Mouse (Mus musculus): ENCODE measurements around the gene Obp2b. TPM values are rescaled to one million over a fixed set of nuclear protein-coding genes. Genes with fewer than 3 reads are reported as not detected.

Gene Obp2b
- polyA plus RNA-seq, 1 experiment, result not detected

- Histone ChIP-seq H3K4me1 (ENCODE audit: control insufficient read depth, insufficient read depth, insufficient read length) (no peaks in the 10 kb centered on the region), H3K27ac (ENCODE audit: insufficient read depth, low read length) (no peak overlapping the region), H3K36me3 (ENCODE audit: control insufficient read depth, insufficient read depth, low read length) (no peaks in the 10 kb centered on the region), H3K4me3 (ENCODE audit: extremely low read depth, insufficient read depth, insufficient read length) (no peak overlapping the region), H3K27me3 (ENCODE audit: control insufficient read depth, insufficient read depth, low read length) (no peaks in the 10 kb centered on the region)
- DNase-seq (ENCODE audit: low read depth in 1 of 2, low spot score in 2 of 2), result no peak
- WGBS, result 85% methylated on average over 3 of the region's 3 CpGs
- TF ChIP-seq CTCF (IDR thresholded peaks at IDR 0.05; ENCODE audit: extremely low read depth, insufficient read depth, insufficient read length, insufficient replicate concordance) (no peak), POLR2A (IDR thresholded peaks at IDR 0.05; ENCODE audit: low read depth, low read length) (no peak)
Observed at GRCm38 (mm10) chr2:25775991-25776390, 39.2 kb downstream of the Obp2b start.

GRCm38 (mm10) chr2:25776717-25777116 is 39.9 kb downstream of the Obp2b start, which contains the start of gene Lcn11:
TSS of gene Lcn11 (plus strand) at chr2:25777017.
- H3K4me3 ChIP-seq (ENCODE audit: extremely low read depth, insufficient read depth, insufficient read length), result no peak within 1 kb of the TSS
- H3K4me1 ChIP-seq (ENCODE audit: control insufficient read depth, insufficient read depth, insufficient read length), result no peaks in the 10 kb centered on the region
- 96% methylated on average over 1 of the region's 1 CpGs for WGBS
- no peak within 1 kb of the TSS for H3K27ac ChIP-seq (ENCODE audit: insufficient read depth, low read length)
- TF ChIP-seq POLR2A (IDR thresholded peaks at IDR 0.05; ENCODE audit: low read depth, low read length), result no peak
- no peak for TF ChIP-seq CTCF (IDR thresholded peaks at IDR 0.05; ENCODE audit: extremely low read depth, insufficient read depth, insufficient read length, insufficient replicate concordance)
- no peaks in the 10 kb centered on the region for H3K36me3 ChIP-seq (ENCODE audit: control insufficient read depth, insufficient read depth, low read length)
- no peak for DNase-seq (ENCODE audit: low read depth in 1 of 2, low spot score in 2 of 2)
- no peaks in the 10 kb centered on the region for H3K27me3 ChIP-seq (ENCODE audit: control insufficient read depth, insufficient read depth, low read length)

GRCm38 (mm10) chr2:25779076-25779475 is 42.3 kb downstream of the Obp2b start:
- TF ChIP-seq POLR2A (IDR thresholded peaks at IDR 0.05; ENCODE audit: low read depth, low read length), result no peak
- no peak for TF ChIP-seq CTCF (IDR thresholded peaks at IDR 0.05; ENCODE audit: extremely low read depth, insufficient read depth, insufficient read length, insufficient replicate concordance)
- 88% methylated on average over 9 of the region's 9 CpGs for WGBS
- Histone ChIP-seq H3K27me3 (ENCODE audit: control insufficient read depth, insufficient read depth, low read length) (no peaks in the 10 kb centered on the region), H3K4me1 (ENCODE audit: control insufficient read depth, insufficient read depth, insufficient read length) (no peaks in the 10 kb centered on the region), H3K36me3 (ENCODE audit: control insufficient read depth, insufficient read depth, low read length) (no peaks in the 10 kb centered on the region), H3K4me3 (ENCODE audit: extremely low read depth, insufficient read depth, insufficient read length) (no peak overlapping the region), H3K27ac (ENCODE audit: insufficient read depth, low read length) (no peak overlapping the region)
- no peak for DNase-seq (ENCODE audit: low read depth in 1 of 2, low spot score in 2 of 2)

- Histone ChIP-seq H3K4me3 (ENCODE audit: extremely low read depth, insufficient read depth, insufficient read length) (no peak overlapping the region), H3K27me3 (ENCODE audit: control insufficient read depth, insufficient read depth, low read length) (no peaks in the 10 kb centered on the region), H3K36me3 (ENCODE audit: control insufficient read depth, insufficient read depth, low read length) (no peaks in the 10 kb centered on the region), H3K27ac (ENCODE audit: insufficient read depth, low read length) (no peak overlapping the region), H3K4me1 (ENCODE audit: control insufficient read depth, insufficient read depth, insufficient read length) (no peaks in the 10 kb centered on the region)
- DNase-seq (ENCODE audit: low read depth in 1 of 2, low spot score in 2 of 2), result no peak
- no peak for TF ChIP-seq POLR2A (IDR thresholded peaks at IDR 0.05; ENCODE audit: low read depth, low read length)
- no peak for TF ChIP-seq CTCF (IDR thresholded peaks at IDR 0.05; ENCODE audit: extremely low read depth, insufficient read depth, insufficient read length, insufficient replicate concordance)
- 42% methylated on average over 4 of the region's 4 CpGs for WGBS
Observed at GRCm38 (mm10) chr2:25780921-25781320, 44.1 kb downstream of the Obp2b start.

GRCm38 (mm10) chr2:25781957-25782356 is 45.1 kb downstream of the Obp2b start, which contains the start of gene Gm13539:
TSS of gene Gm13539 (plus strand) at chr2:25782257.
- DNase-seq (ENCODE audit: low read depth in 1 of 2, low spot score in 2 of 2), result no peak

GRCm38 (mm10) chr2:25785573-25786322 is 48.9 kb downstream of the Obp2b start:
- Histone ChIP-seq H3K36me3 (ENCODE audit: control insufficient read depth, insufficient read depth, low read length) (no peaks in the 10 kb centered on the region), H3K27me3 (ENCODE audit: control insufficient read depth, insufficient read depth, low read length) (no peaks in the 10 kb centered on the region), H3K4me1 (ENCODE audit: control insufficient read depth, insufficient read depth, insufficient read length) (no peaks in the 10 kb centered on the region), H3K4me3 (ENCODE audit: extremely low read depth, insufficient read depth, insufficient read length) (no peak overlapping the region), H3K27ac (ENCODE audit: insufficient read depth, low read length) (no peak overlapping the region)
- WGBS, result 75% methylated on average over 5 of the region's 5 CpGs
- TF ChIP-seq POLR2A (IDR thresholded peaks at IDR 0.05; ENCODE audit: low read depth, low read length) (no peak), CTCF (IDR thresholded peaks at IDR 0.05; ENCODE audit: extremely low read depth, insufficient read depth, insufficient read length, insufficient replicate concordance) (no peak)
- no peak for DNase-seq (ENCODE audit: low read depth in 1 of 2, low spot score in 2 of 2)

More at GRCm38 (mm10) chr2:25781957-25782356, 45.1 kb downstream of the Obp2b start, which contains the start of gene Gm13539:
- TF ChIP-seq POLR2A (IDR thresholded peaks at IDR 0.05; ENCODE audit: low read depth, low read length) (no peak), CTCF (IDR thresholded peaks at IDR 0.05; ENCODE audit: extremely low read depth, insufficient read depth, insufficient read length, insufficient replicate concordance) (no peak)
- Histone ChIP-seq H3K27me3 (ENCODE audit: control insufficient read depth, insufficient read depth, low read length) (no peaks in the 10 kb centered on the region), H3K27ac (ENCODE audit: insufficient read depth, low read length) (no peak within 1 kb of the TSS), H3K4me3 (ENCODE audit: extremely low read depth, insufficient read depth, insufficient read length) (no peak within 1 kb of the TSS), H3K36me3 (ENCODE audit: control insufficient read depth, insufficient read depth, low read length) (no peaks in the 10 kb centered on the region), H3K4me1 (ENCODE audit: control insufficient read depth, insufficient read depth, insufficient read length) (no peaks in the 10 kb centered on the region)
- 84% methylated on average over 3 of the region's 3 CpGs for WGBS

- WGBS, result 72% methylated on average over 3 of the region's 3 CpGs
- H3K27me3 ChIP-seq (ENCODE audit: control insufficient read depth, insufficient read depth, low read length), result no peaks in the 10 kb centered on the region
Observed at GRCm38 (mm10) chr2:25789092-25789491, 52.3 kb downstream of the Obp2b start.

More at GRCm38 (mm10) chr2:25789092-25789491, 52.3 kb downstream of the Obp2b start:
- Histone ChIP-seq H3K4me1 (ENCODE audit: control insufficient read depth, insufficient read depth, insufficient read length) (no peaks in the 10 kb centered on the region), H3K27ac (ENCODE audit: insufficient read depth, low read length) (no peak overlapping the region), H3K36me3 (ENCODE audit: control insufficient read depth, insufficient read depth, low read length) (no peaks in the 10 kb centered on the region), H3K4me3 (ENCODE audit: extremely low read depth, insufficient read depth, insufficient read length) (no peak overlapping the region)
- TF ChIP-seq POLR2A (IDR thresholded peaks at IDR 0.05; ENCODE audit: low read depth, low read length) (no peak), CTCF (IDR thresholded peaks at IDR 0.05; ENCODE audit: extremely low read depth, insufficient read depth, insufficient read length, insufficient replicate concordance) (no peak)
- no peak for DNase-seq (ENCODE audit: low read depth in 1 of 2, low spot score in 2 of 2)

Other genes starting within 250 kb of the Obp2b start
- not detected in 2 replicates for gene Lcn12, start 243.1 kb upstream of the Obp2b start, polyA plus RNA-seq (2012; rRNA removed)
- gene Fbxw5, start 236.3 kb upstream of the Obp2b start, polyA plus RNA-seq (2012; rRNA removed), result 34.7 and 42.0 TPM in 2 replicates
- gene C8g, start 235.3 kb upstream of the Obp2b start, polyA plus RNA-seq (2012; rRNA removed), result 1.9 TPM in 2 replicates
- gene Traf2, start 190.1 kb upstream of the Obp2b start, polyA plus RNA-seq (2012; rRNA removed), result 21.6 and 22.6 TPM in 2 replicates
- gene Edf1, start 179.2 kb upstream of the Obp2b start, polyA plus RNA-seq (2012; rRNA removed), result 56.2 and 74.7 TPM in 2 replicates
- gene Mamdc4, start 162.2 kb upstream of the Obp2b start, polyA plus RNA-seq (2012; rRNA removed), result 2.2 and 4.0 TPM in 2 replicates
- 22.5 and 28.5 TPM in 2 replicates for gene Phpt1, start 161.8 kb upstream of the Obp2b start, polyA plus RNA-seq (2012; rRNA removed)
- gene Ajm1, start 155.3 kb upstream of the Obp2b start, polyA plus RNA-seq (2012; rRNA removed), result 6.3 and 7.6 TPM in 2 replicates
- gene Rabl6, start 128.5 kb upstream of the Obp2b start, polyA plus RNA-seq (2012; rRNA removed), result 43.6 and 55.1 TPM in 2 replicates
- not detected in 2 replicates for gene Ccdc183, start 119.3 kb upstream of the Obp2b start, polyA plus RNA-seq (2012; rRNA removed)
- gene Tmem141, start 115.0 kb upstream of the Obp2b start, polyA plus RNA-seq (2012; rRNA removed), result 16.4 and 16.8 TPM in 2 replicates
- gene Fcna, start 109.0 kb upstream of the Obp2b start, polyA plus RNA-seq (2012; rRNA removed), result 71.2 and 120 TPM in 2 replicates
- gene Lcn8, start 83.9 kb upstream of the Obp2b start, polyA plus RNA-seq (2012; rRNA removed), result not detected in 2 replicates
- not detected in 2 replicates for gene Lcn5, start 79.1 kb upstream of the Obp2b start, polyA plus RNA-seq (2012; rRNA removed)
- gene Lcn6, start 60.2 kb upstream of the Obp2b start, polyA plus RNA-seq (2012; rRNA removed), result not detected in 2 replicates
- not detected in 2 replicates for gene Lcn10, start 54.3 kb upstream of the Obp2b start, polyA plus RNA-seq (2012; rRNA removed)
- not detected in 2 replicates for gene Obp2a, start 37.0 kb upstream of the Obp2b start, polyA plus RNA-seq (2012; rRNA removed)
- 55.3 and 83.7 TPM in 2 replicates for gene Bmyc, start 30.3 kb upstream of the Obp2b start, polyA plus RNA-seq (2012; rRNA removed)
- gene Lcn3, start 28.6 kb downstream of the Obp2b start, polyA plus RNA-seq (2012; rRNA removed), result not detected in 2 replicates
- gene Lcn11, start 40.0 kb downstream of the Obp2b start, polyA plus RNA-seq (2012; rRNA removed), result not detected in 2 replicates
- not detected in 2 replicates for gene Gm13539, start 45.2 kb downstream of the Obp2b start, polyA plus RNA-seq (2012; rRNA removed)
- not detected in 2 replicates for gene Glt6d1, start 78.8 kb downstream of the Obp2b start, polyA plus RNA-seq (2012; rRNA removed)
- gene Lcn9, start 86.1 kb downstream of the Obp2b start, polyA plus RNA-seq (2012; rRNA removed), result not detected in 2 replicates
- not detected in 2 replicates for gene Sohlh1, start 110.2 kb downstream of the Obp2b start, polyA plus RNA-seq (2012; rRNA removed)
- gene Kcnt1, start 126.7 kb downstream of the Obp2b start, polyA plus RNA-seq (2012; rRNA removed), result 0.16 and 0.40 TPM in 2 replicates
- 5.3 and 6.5 TPM in 2 replicates for gene Camsap1, start 246.3 kb downstream of the Obp2b start, polyA plus RNA-seq (2012; rRNA removed)